Mouse (Mus musculus): Measurements from ENCODE around the gene Gm21964. TPM values are rescaled to one million over a fixed set of nuclear protein-coding genes. Genes with fewer than 3 reads are reported as not detected.

The Gm21964 gene
- not detected in 2 replicates for polyA plus RNA-seq (2014; fragmentation: Nextera tagmentation; extraction: Ambion mirVana)

DNA sequence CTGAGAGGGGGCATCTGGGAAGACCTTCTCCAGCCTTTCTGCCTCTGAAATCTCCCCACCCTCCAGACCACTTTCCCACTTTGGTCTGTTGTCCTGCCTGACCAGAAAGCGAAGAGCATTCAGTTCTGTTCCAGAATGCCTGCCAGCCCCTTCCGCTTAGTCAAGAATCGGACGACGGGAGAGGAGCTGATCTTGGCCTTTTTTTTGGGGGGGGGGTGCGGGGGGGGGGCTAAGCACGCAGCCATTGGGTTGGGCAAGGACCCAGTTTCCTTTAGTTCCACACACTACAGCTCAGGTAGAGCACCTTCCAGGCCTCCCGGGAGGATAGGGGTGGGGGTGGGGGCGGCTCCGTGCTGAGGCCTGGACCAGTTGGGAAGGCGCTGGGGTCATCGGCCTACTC is at the start of gene Gm21964:
Gene Gm21964 (plus strand): TSS at position 301 of the 400 bp plus-strand sequence.
- Histone ChIP-seq H3K27me3 (ENCODE audit: control insufficient read depth, insufficient read depth, low read length) (no peaks in the 10 kb centered on the region), H3K9me3 (replicated peaks; ENCODE audit: control insufficient read depth, low read length) (no peaks in the 10 kb centered on the region), H3K9ac (replicated peaks; ENCODE audit: low read length) (no peak within 1 kb of the TSS), H3K4me2 (ENCODE audit: low read depth, low read length) (no peak within 1 kb of the TSS), H3K4me1 (ENCODE audit: control insufficient read depth, insufficient read depth, low read length) (no peaks in the 10 kb centered on the region), H3K27ac (replicated peaks; ENCODE audit: low read depth, low read length) (no peak within 1 kb of the TSS), H3K36me3 (replicated peaks; ENCODE audit: control insufficient read depth, insufficient read depth, low read depth, low read length) (no peaks in the 10 kb centered on the region), H3K4me3 (ENCODE audit: low read depth, low read length) (no peak within 1 kb of the TSS)
- DNase-seq (ENCODE audit: low spot score), result no peak
- 88% methylated on average over 12 of the region's 12 CpGs for WGBS
- no peak for ATAC-seq (replicated peaks; ENCODE audit: insufficient number of reproducible peaks, low FRiP score, low TSS enrichment, low read depth)

- Histone ChIP-seq H3K4me3 (ENCODE audit: low read depth, low read length) (no peak overlapping the region), H3K36me3 (replicated peaks; ENCODE audit: control insufficient read depth, insufficient read depth, low read depth, low read length) (no peaks in the 10 kb centered on the region), H3K9me3 (replicated peaks; ENCODE audit: control insufficient read depth, low read length) (no peaks in the 10 kb centered on the region), H3K4me1 (ENCODE audit: control insufficient read depth, insufficient read depth, low read length) (no peaks in the 10 kb centered on the region), H3K9ac (replicated peaks; ENCODE audit: low read length) (no peak overlapping the region), H3K4me2 (ENCODE audit: low read depth, low read length) (no peak overlapping the region), H3K27me3 (ENCODE audit: control insufficient read depth, insufficient read depth, low read length) (no peaks in the 10 kb centered on the region), H3K27ac (replicated peaks; ENCODE audit: low read depth, low read length) (no peak overlapping the region)
- ATAC-seq (replicated peaks; ENCODE audit: insufficient number of reproducible peaks, low FRiP score, low TSS enrichment, low read depth), result no peak
- no peak for DNase-seq (ENCODE audit: low spot score)
- WGBS, result 86% methylated on average over 6 of the region's 6 CpGs
Measured at GRCm38 (mm10) chr8:110051208-110051607, 49.8 kb upstream of the Gm21964 start.

- ATAC-seq (replicated peaks; ENCODE audit: insufficient number of reproducible peaks, low FRiP score, low TSS enrichment, low read depth) (no peak), DNase-seq (ENCODE audit: low spot score) (no peak)
- 85% methylated on average over 8 of the region's 8 CpGs for WGBS
- no peak overlapping the region for H3K4me2 ChIP-seq (ENCODE audit: low read depth, low read length)
- H3K36me3 ChIP-seq (replicated peaks; ENCODE audit: control insufficient read depth, insufficient read depth, low read depth, low read length), result no peaks in the 10 kb centered on the region
- no peak overlapping the region for H3K9ac ChIP-seq (replicated peaks; ENCODE audit: low read length)
- no peaks in the 10 kb centered on the region for H3K4me1 ChIP-seq (ENCODE audit: control insufficient read depth, insufficient read depth, low read length)
- no peak overlapping the region for H3K27ac ChIP-seq (replicated peaks; ENCODE audit: low read depth, low read length)
- H3K4me3 ChIP-seq (ENCODE audit: low read depth, low read length), result no peak overlapping the region
- no peaks in the 10 kb centered on the region for H3K9me3 ChIP-seq (replicated peaks; ENCODE audit: control insufficient read depth, low read length)
- H3K27me3 ChIP-seq (ENCODE audit: control insufficient read depth, insufficient read depth, low read length), result no peaks in the 10 kb centered on the region
Measured at GRCm38 (mm10) chr8:110058207-110058606, 42.8 kb upstream of the Gm21964 start.

DNA sequence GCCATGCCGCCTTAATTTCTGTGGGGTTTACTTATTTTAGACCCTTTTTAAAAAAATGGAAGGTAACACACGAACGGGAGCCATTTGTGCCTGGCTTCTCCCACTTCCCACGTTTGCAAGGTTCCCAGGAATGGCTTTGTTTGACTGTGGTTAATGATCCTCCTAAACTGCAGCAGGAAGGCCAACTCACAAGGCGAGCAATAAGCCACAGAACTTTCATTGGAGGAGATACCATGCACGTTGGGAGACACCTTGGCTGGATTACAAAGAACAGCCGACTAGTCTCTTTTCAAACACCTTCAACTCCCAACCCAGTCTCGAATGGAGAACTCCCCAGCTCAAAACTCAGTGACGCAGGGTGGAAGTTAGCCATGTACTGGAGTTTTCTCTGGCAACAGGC is 36.8 kb upstream of the Gm21964 start:
- no peaks in the 10 kb centered on the region for H3K4me1 ChIP-seq (ENCODE audit: control insufficient read depth, insufficient read depth, low read length)
- H3K9me3 ChIP-seq (replicated peaks; ENCODE audit: control insufficient read depth, low read length), result no peaks in the 10 kb centered on the region
- H3K36me3 ChIP-seq (replicated peaks; ENCODE audit: control insufficient read depth, insufficient read depth, low read depth, low read length), result no peaks in the 10 kb centered on the region
- DNase-seq (ENCODE audit: low spot score), result no peak
- no peak overlapping the region for H3K4me2 ChIP-seq (ENCODE audit: low read depth, low read length)
- H3K9ac ChIP-seq (replicated peaks; ENCODE audit: low read length), result no peak overlapping the region
- 86% methylated on average over 9 of the region's 9 CpGs for WGBS
- no peak overlapping the region for H3K27ac ChIP-seq (replicated peaks; ENCODE audit: low read depth, low read length)
- H3K4me3 ChIP-seq (ENCODE audit: low read depth, low read length), result no peak overlapping the region
- H3K27me3 ChIP-seq (ENCODE audit: control insufficient read depth, insufficient read depth, low read length), result no peaks in the 10 kb centered on the region
- no peak for ATAC-seq (replicated peaks; ENCODE audit: insufficient number of reproducible peaks, low FRiP score, low TSS enrichment, low read depth)

DNA sequence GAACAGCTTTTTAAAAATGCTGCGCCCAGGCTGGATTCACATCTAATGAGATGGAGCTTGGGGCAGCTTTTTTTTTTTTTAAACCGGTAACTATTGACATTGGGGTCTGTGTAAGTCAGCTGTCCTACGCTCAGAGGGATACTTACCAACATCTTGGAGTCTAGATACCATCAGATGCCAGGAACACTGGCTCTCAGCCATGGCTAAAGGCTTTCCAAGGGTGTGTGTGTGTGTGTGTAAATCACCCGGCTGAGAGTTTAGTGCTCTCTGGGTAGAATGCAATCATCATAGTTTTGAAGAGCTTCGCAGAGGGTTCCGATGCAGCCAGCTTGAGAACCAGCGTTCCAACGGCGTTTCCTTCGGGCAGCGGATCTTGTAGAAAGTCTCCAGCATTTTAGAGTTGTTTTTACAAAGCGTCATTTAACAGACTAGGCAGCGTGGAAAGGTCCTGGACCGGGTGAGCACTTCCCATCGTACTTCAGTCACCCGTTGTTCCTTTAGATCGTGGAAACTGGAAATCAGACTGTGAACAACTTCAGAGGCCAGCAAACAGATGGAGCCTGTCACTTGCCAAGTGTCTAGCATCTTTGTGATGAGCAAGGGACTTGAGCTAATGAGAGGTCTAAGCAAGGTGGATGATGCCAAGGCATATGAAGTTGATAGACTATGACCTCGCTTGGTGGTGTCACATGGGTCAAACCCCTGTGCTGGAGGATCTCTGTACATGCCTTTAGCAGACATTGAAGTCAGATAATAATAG is 36.2 kb upstream of the Gm21964 start:
- Histone ChIP-seq H3K27ac (replicated peaks; ENCODE audit: low read depth, low read length) (no peak overlapping the region), H3K27me3 (ENCODE audit: control insufficient read depth, insufficient read depth, low read length) (no peaks in the 10 kb centered on the region), H3K4me1 (ENCODE audit: control insufficient read depth, insufficient read depth, low read length) (no peaks in the 10 kb centered on the region), H3K4me2 (ENCODE audit: low read depth, low read length) (no peak overlapping the region), H3K4me3 (ENCODE audit: low read depth, low read length) (no peak overlapping the region), H3K9me3 (replicated peaks; ENCODE audit: control insufficient read depth, low read length) (no peaks in the 10 kb centered on the region), H3K36me3 (replicated peaks; ENCODE audit: control insufficient read depth, insufficient read depth, low read depth, low read length) (no peaks in the 10 kb centered on the region), H3K9ac (replicated peaks; ENCODE audit: low read length) (no peak overlapping the region)
- no peak for DNase-seq (ENCODE audit: low spot score)
- ATAC-seq (replicated peaks; ENCODE audit: insufficient number of reproducible peaks, low FRiP score, low TSS enrichment, low read depth), result no peak
- WGBS, result 89% methylated on average over 18 of the region's 18 CpGs

GRCm38 (mm10) chr8:110065676-110066075 is 35.3 kb upstream of the Gm21964 start:
- Histone ChIP-seq H3K27me3 (ENCODE audit: control insufficient read depth, insufficient read depth, low read length) (no peaks in the 10 kb centered on the region), H3K27ac (replicated peaks; ENCODE audit: low read depth, low read length) (no peak overlapping the region), H3K4me1 (ENCODE audit: control insufficient read depth, insufficient read depth, low read length) (no peaks in the 10 kb centered on the region), H3K36me3 (replicated peaks; ENCODE audit: control insufficient read depth, insufficient read depth, low read depth, low read length) (no peaks in the 10 kb centered on the region), H3K9ac (replicated peaks; ENCODE audit: low read length) (no peak overlapping the region), H3K4me3 (ENCODE audit: low read depth, low read length) (no peak overlapping the region), H3K9me3 (replicated peaks; ENCODE audit: control insufficient read depth, low read length) (no peaks in the 10 kb centered on the region), H3K4me2 (ENCODE audit: low read depth, low read length) (no peak overlapping the region)
- DNase-seq (ENCODE audit: low spot score) (no peak), ATAC-seq (replicated peaks; ENCODE audit: insufficient number of reproducible peaks, low FRiP score, low TSS enrichment, low read depth) (no peak)
- 85% methylated on average over 4 of the region's 4 CpGs for WGBS

DNA sequence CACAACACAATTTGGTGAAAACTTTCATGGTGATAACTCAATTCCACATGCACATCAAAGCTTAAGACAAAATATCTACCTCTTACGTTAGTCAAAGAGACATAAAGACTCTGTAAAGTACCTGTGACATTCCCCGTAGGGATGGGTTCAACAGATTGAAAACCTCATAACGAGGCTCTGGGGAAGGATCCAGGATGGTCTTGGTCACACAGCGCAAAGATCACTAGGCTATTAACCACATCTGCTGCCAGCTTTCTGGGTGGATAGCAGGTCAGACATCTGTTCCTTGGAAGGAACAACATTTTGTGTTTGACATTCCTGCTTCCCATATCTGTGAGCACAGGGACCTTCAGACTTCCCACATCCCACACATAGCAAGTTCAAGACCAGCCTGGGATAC is 31.3 kb upstream of the Gm21964 start:
- no peak overlapping the region for H3K4me3 ChIP-seq (ENCODE audit: low read depth, low read length)
- no peak overlapping the region for H3K4me2 ChIP-seq (ENCODE audit: low read depth, low read length)
- no peaks in the 10 kb centered on the region for H3K4me1 ChIP-seq (ENCODE audit: control insufficient read depth, insufficient read depth, low read length)
- H3K27ac ChIP-seq (replicated peaks; ENCODE audit: low read depth, low read length), result no peak overlapping the region
- H3K36me3 ChIP-seq (replicated peaks; ENCODE audit: control insufficient read depth, insufficient read depth, low read depth, low read length), result no peaks in the 10 kb centered on the region
- no peak for DNase-seq (ENCODE audit: low spot score)
- 91% methylated on average over 4 of the region's 4 CpGs for WGBS
- no peaks in the 10 kb centered on the region for H3K9me3 ChIP-seq (replicated peaks; ENCODE audit: control insufficient read depth, low read length)
- H3K27me3 ChIP-seq (ENCODE audit: control insufficient read depth, insufficient read depth, low read length), result no peaks in the 10 kb centered on the region
- H3K9ac ChIP-seq (replicated peaks; ENCODE audit: low read length), result no peak overlapping the region
- ATAC-seq (replicated peaks; ENCODE audit: insufficient number of reproducible peaks, low FRiP score, low TSS enrichment, low read depth), result no peak

GRCm38 (mm10) chr8:110071600-110071999 is 29.4 kb upstream of the Gm21964 start:
- no peak overlapping the region for H3K9ac ChIP-seq (replicated peaks; ENCODE audit: low read length)
- H3K4me1 ChIP-seq (ENCODE audit: control insufficient read depth, insufficient read depth, low read length), result no peaks in the 10 kb centered on the region
- ATAC-seq (replicated peaks; ENCODE audit: insufficient number of reproducible peaks, low FRiP score, low TSS enrichment, low read depth), result no peak
- H3K27me3 ChIP-seq (ENCODE audit: control insufficient read depth, insufficient read depth, low read length), result no peaks in the 10 kb centered on the region
- no peak overlapping the region for H3K4me3 ChIP-seq (ENCODE audit: low read depth, low read length)
- H3K9me3 ChIP-seq (replicated peaks; ENCODE audit: control insufficient read depth, low read length), result no peaks in the 10 kb centered on the region
- peak; percentile 83 for DNase-seq (ENCODE audit: low spot score)
- no peak overlapping the region for H3K27ac ChIP-seq (replicated peaks; ENCODE audit: low read depth, low read length)
- no peaks in the 10 kb centered on the region for H3K36me3 ChIP-seq (replicated peaks; ENCODE audit: control insufficient read depth, insufficient read depth, low read depth, low read length)
- H3K4me2 ChIP-seq (ENCODE audit: low read depth, low read length), result no peak overlapping the region
- 13% methylated on average over 9 of the region's 9 CpGs for WGBS

Measured in embryonic facial prominence, embryonic 11.5 days (tissue).